Mouse (Mus musculus) stomach, postnatal 0 days (tissue): ENCODE data around the gene Mical1. TPM values are rescaled to one million over a fixed set of nuclear protein-coding genes. Genes with fewer than 3 reads are reported as not detected.

ENCODE experiments used
- ATAC-seq: fragments of 200-750 bp; cut with Nextera tagmentation; 2 replicates; pipeline ENCODE4 v1.8.0; 2017; ENCODE audit not compliant: low FRiP score, low TSS enrichment
- DNase-seq: peaks from one replicate; pipeline ENCODE4 v3.0.0-alpha.2; 2016; ENCODE audit warnings: low spot score
- H3K27ac ChIP-seq: fragments of 300-500 bp; sonication (generic); replicated peaks from 2 replicates; pipeline ENCODE4 v1.5.1; 2014; ENCODE audit warnings: mild to moderate bottlenecking, control low read depth
- H3K27me3 ChIP-seq: fragments of 300-500 bp; sonication (generic); 2 replicates; pipeline ENCODE4 v1.6.1; 2014; ENCODE audit warnings: low read length; ENCODE audit not compliant: control insufficient read depth, insufficient read depth
- H3K36me3 ChIP-seq: fragments of 300-500 bp; sonication (generic); 2 replicates; pipeline ENCODE4 v1.6.1; 2014; ENCODE audit warnings: low read length, mixed read lengths; ENCODE audit not compliant: control insufficient read depth, insufficient read depth
- H3K4me1 ChIP-seq: fragments of 300-500 bp; sonication (generic); replicated peaks from 2 replicates; pipeline ENCODE4 v1.6.1; 2014; ENCODE audit warnings: antibody characterized with exemption; ENCODE audit not compliant: control insufficient read depth, insufficient read depth
- H3K4me2 ChIP-seq: fragments of 300-500 bp; sonication (generic); replicated peaks from 2 replicates; pipeline ENCODE4 v1.6.1; 2014; ENCODE audit warnings: low read depth, mild to moderate bottlenecking, control low read depth, moderate library complexity
- H3K4me3 ChIP-seq: fragments of 300-500 bp; sonication (generic); 2 replicates; pipeline ENCODE4 v1.5.1; 2014; ENCODE audit warnings: low read depth, low read length, control low read depth
- H3K9ac ChIP-seq: fragments of 300-500 bp; sonication (generic); 2 replicates; pipeline ENCODE4 v1.6.1; 2014; ENCODE audit warnings: mild to moderate bottlenecking, low read length, control low read depth, mixed read lengths
- H3K9me3 ChIP-seq: fragments of 300-500 bp; sonication (generic); 2 replicates; pipeline ENCODE4 v1.6.1; 2016; ENCODE audit warnings: low read length; ENCODE audit not compliant: control insufficient read depth
- CTCF ChIP-seq: IDR thresholded peaks from 2 replicates; pipeline ENCODE4 v1.5.1; 2016; ENCODE audit warnings: antibody characterized with exemption, low read depth, mild to moderate bottlenecking, moderate library complexity
- EP300 ChIP-seq: optimal IDR thresholded peaks from 2 replicates; pipeline ENCODE3; 2016; ENCODE audit warnings: antibody characterized with exemption
- WGBS: fragments of 180-500 bp; shearing (Covaris S2); extraction: QIAGEN DNeasy Blood & Tissue Kit; methylation state at CpG from one replicate; pipeline ENCODE4 v1.1.7; 2014; 5-methylcytosine and 5-hydroxymethylcytosine counted together
- polyA plus RNA-seq: library from polyadenylated mRNA; unstranded; fragments of >200 nt; fragmentation: Nextera tagmentation; extraction: Ambion mirVana; gene quantifications from 2 replicates; pipeline ENCODE4 v1.2.1, GENCODE M21; 2015

Mical1 gene
- 23.0 and 25.9 TPM in 2 replicates for polyA plus RNA-seq

DNA sequence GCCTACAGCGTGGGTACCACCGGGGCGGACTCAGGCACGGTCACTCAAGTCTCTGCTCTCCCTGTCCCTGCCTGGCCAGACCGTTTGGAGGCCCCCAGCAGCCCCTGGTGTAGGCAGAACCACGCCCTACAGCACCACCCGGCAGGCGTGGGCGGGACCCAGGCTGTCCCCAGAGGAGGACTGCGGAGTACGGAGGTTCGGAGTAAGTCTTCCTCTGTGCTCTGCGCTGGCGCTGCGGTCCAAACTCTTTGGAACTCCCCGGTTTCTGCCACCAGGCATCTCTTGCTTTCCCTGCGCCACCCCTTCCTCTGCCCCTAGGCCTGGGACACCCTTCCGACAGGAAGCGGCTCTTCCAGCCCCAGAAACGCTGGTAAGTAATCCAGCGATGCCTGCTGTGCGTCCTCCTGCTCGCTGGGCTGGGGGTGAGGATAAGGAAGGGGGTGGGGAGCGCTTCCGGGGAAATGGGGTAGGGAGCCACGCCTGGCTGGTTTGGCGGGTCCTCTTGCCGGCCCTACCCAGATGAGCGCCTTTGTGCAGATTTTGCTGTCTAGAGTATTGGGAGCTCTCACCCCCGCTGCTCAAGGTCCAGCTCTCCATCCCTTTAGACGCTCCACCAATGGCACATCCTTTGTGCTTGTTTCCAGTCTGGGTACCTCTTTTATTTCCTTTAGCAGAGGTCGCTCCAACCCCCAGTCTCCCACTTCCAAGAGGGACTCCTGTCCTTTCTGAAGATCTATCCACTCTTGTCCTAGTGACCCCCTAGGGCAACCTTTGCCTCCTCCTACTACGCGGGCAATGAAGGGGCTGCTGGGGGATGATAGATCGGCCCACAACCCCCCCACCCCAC, at the start of gene Mical1:
TSS of gene Mical1 (plus strand) at position 144 of the 847 bp plus-strand sequence.
- peak; percentile 50; the same call in 1 of the 2 replicates for ATAC-seq
- TF ChIP-seq CTCF (no peak), EP300 (no peak)
- Histone ChIP-seq H3K4me1 (0 out of 2 replicates have a peak, but pooled peaks cover 3% of the 10 kb centered on the region), H3K36me3 (peaks cover 6% of the 10 kb centered on the region; the same call in 1 of the 2 replicates), H3K27me3 (no peaks in the 10 kb centered on the region), H3K27ac (peak within 1 kb of the TSS; percentile 92), H3K9ac (peak within 1 kb of the TSS; percentile 76), H3K9me3 (no peaks in the 10 kb centered on the region), H3K4me2 (peak within 1 kb of the TSS; percentile 80), H3K4me3 (peak within 1 kb of the TSS; percentile 59)
- under 1% methylated on average over 35 of the region's 35 CpGs for WGBS
- DNase-seq = peak; percentile 70

GRCm38 (mm10) chr10:41426368-41426767, 49.7 kb upstream of the Mical1 start:
- Histone ChIP-seq H3K4me1 (no peaks in the 10 kb centered on the region), H3K27ac (no peak overlapping the region), H3K9ac (no peak overlapping the region), H3K9me3 (no peaks in the 10 kb centered on the region), H3K36me3 (no peaks in the 10 kb centered on the region), H3K4me2 (no peak overlapping the region), H3K27me3 (no peaks in the 10 kb centered on the region), H3K4me3 (no peak overlapping the region)
- DNase-seq (no peak), ATAC-seq (no peak)
- no peak for TF ChIP-seq CTCF
- TF ChIP-seq EP300 = no peak
- 43% methylated on average over 6 of the region's 6 CpGs for WGBS

DNA sequence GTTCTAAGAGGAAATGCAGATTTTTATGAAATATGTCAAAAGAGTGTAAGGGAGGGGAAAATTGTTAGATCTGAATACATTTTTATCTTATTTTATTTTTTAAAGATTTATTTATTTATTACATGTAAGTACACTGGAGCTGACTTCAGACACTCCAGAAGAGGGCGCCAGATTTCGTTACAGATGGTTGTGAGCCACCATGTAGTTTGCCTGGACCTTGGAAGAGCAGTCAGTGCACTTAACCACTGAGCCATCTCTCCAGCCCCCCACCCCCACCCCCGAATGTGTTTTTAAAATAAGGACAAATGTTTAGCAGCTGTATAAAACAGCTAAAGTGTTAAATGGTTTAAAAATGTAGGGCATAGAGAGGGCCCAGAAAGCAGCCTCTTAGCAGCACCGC, 41.5 kb upstream of the Mical1 start:
- H3K36me3 ChIP-seq = no peaks in the 10 kb centered on the region
- H3K9me3 ChIP-seq = no peaks in the 10 kb centered on the region
- H3K27ac ChIP-seq = no peak overlapping the region
- no peak for ATAC-seq
- H3K27me3 ChIP-seq = no peaks in the 10 kb centered on the region
- DNase-seq = peak; percentile 57
- H3K9ac ChIP-seq = no peak overlapping the region
- H3K4me3 ChIP-seq = no peak overlapping the region
- WGBS = 29% methylated on average over 4 of the region's 4 CpGs
- H3K4me2 ChIP-seq = no peak overlapping the region
- TF ChIP-seq CTCF (peak; percentile 79), EP300 (no peak)
- H3K4me1 ChIP-seq = no peaks in the 10 kb centered on the region

- Histone ChIP-seq H3K36me3 (no peaks in the 10 kb centered on the region), H3K27me3 (no peaks in the 10 kb centered on the region), H3K4me1 (no peaks in the 10 kb centered on the region), H3K4me3 (no peak overlapping the region), H3K9ac (no peak overlapping the region), H3K4me2 (no peak overlapping the region), H3K9me3 (no peaks in the 10 kb centered on the region), H3K27ac (no peak overlapping the region)
- ATAC-seq (no peak), DNase-seq (no peak)
- no peak for TF ChIP-seq CTCF
- no peak for TF ChIP-seq EP300
- WGBS = 37% methylated on average over 3 of the region's 3 CpGs
These were observed 41.0 kb upstream of the Mical1 start for GRCm38 (mm10) chr10:41435141-41435540.

- no peak for ATAC-seq
- H3K27ac ChIP-seq = no peak overlapping the region
- 0 out of 2 replicates have a peak, but pooled peaks cover 2% of the 10 kb centered on the region for H3K36me3 ChIP-seq
- H3K4me3 ChIP-seq = no peak overlapping the region
- no peak for DNase-seq
- no peaks in the 10 kb centered on the region for H3K9me3 ChIP-seq
- H3K9ac ChIP-seq = no peak overlapping the region
- H3K27me3 ChIP-seq = no peaks in the 10 kb centered on the region
- TF ChIP-seq CTCF (no peak), EP300 (no peak)
- WGBS = 89% methylated on average over 1 of the region's 1 CpGs
- H3K4me2 ChIP-seq = no peak overlapping the region
- H3K4me1 ChIP-seq = no peaks in the 10 kb centered on the region
These were observed 27.9 kb upstream of the Mical1 start for GRCm38 (mm10) chr10:41448216-41448615.

GRCm38 (mm10) chr10:41449684-41450083, 26.4 kb upstream of the Mical1 start:
- peak; percentile 51 for ATAC-seq
- 10% methylated on average over 14 of the region's 14 CpGs for WGBS

More at GRCm38 (mm10) chr10:41449684-41450083, 26.4 kb upstream of the Mical1 start:
- peak overlapping the region; percentile 56 for H3K27ac ChIP-seq
- peak overlapping the region; percentile 88 for H3K4me3 ChIP-seq
- no peaks in the 10 kb centered on the region for H3K4me1 ChIP-seq
- peak; percentile 22 for DNase-seq
- H3K36me3 ChIP-seq = 0 out of 2 replicates have a peak, but pooled peaks cover 2% of the 10 kb centered on the region
- H3K4me2 ChIP-seq = peak overlapping the region; percentile 77
- no peaks in the 10 kb centered on the region for H3K27me3 ChIP-seq
- H3K9ac ChIP-seq = peak overlapping the region; percentile 90
- TF ChIP-seq EP300 = no peak
- no peaks in the 10 kb centered on the region for H3K9me3 ChIP-seq
